Mouse (Mus musculus) neural tube, embryonic 10.5 days (tissue): ENCODE measurements around the gene Olfr380.

Experiments
- DNase-seq: peaks from one replicate; pipeline ENCODE4 v3.0.0-alpha.2; 2017; ENCODE audit warnings: low spot score; ENCODE audit errors: extremely low spot score

Gene Olfr380

DNA sequence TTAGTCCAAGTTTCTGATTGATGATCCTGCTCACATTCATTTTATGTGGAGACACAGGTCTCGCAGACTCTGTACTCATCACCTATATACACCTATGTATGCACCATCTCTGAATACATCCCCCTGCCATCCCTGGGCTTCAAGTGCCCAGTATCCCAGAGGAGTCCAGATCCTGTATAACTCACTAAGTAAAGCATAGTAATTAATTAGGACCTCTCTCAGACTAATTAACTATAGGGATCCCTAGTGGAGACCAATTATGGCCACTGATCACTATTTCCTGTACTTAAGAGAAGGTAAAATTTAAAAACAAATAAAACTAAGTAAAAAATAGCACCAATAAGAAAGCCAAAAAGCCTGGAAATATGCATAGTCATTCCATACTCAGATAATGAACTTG is at the start of gene Olfr380:
Gene Olfr380, minus strand, starts transcription at position 101 of the 400 bp plus-strand sequence.
- DNase-seq: no peak

DNA sequence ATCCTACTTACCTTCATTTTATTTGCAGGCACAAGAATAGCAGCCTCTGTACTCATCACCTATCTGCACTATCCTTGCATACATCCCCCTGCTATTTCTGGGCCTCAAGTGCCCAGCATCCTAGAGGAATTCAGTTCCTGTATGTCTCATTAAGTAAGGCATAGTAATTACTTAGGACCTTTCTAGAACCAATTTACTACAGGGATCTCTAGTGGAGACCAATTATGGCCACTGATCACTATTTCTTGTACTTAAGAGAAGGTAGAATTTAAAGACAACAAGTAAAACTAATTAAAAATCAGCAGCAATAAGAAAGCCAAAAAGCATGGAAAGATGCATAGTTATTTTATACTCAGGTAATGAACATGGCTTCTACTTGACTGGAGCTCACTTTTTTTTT is 34.2 kb upstream of the Olfr380 start, which contains the start of gene Olfr381:
Gene Olfr381, minus strand, starts transcription at position 101 of the 400 bp plus-strand sequence.
- no peak for DNase-seq

GRCm38 (mm10) chr11:73428377-73428776 is 28.9 kb downstream of the Olfr380 start, which contains the start of gene Olfr378:
TSS of gene Olfr378 (minus strand) at chr11:73428477.
- DNase-seq: no peak
